Mouse (Mus musculus) right cerebral cortex, adult 18-20 months (tissue): ENCODE measurements around the gene Hrc.

ENCODE experiments used
- DNase-seq: peaks from one replicate; pipeline ENCODE4 v3.0.0; 2022; ENCODE audit warnings: mixed read lengths

Gene Hrc

GRCm38 (mm10) chr7:45367020-45367880, 32.2 kb downstream of the Hrc start:
- peak; percentile 98 for DNase-seq

- DNase-seq = peak; percentile 38
These were observed 33.1 kb downstream of the Hrc start for GRCm38 (mm10) chr7:45368178-45368577.

- DNase-seq = no peak
These were observed 34.1 kb downstream of the Hrc start for GRCm38 (mm10) chr7:45369022-45369745.

- DNase-seq = no peak
These were observed 34.9 kb downstream of the Hrc start for GRCm38 (mm10) chr7:45369836-45370474.

- peak; percentile 95 for DNase-seq
These were observed 35.6 kb downstream of the Hrc start, which contains the start of gene Lin7b for GRCm38 (mm10) chr7:45370475-45371311. Gene Lin7b (minus strand): TSS chr7:45370583.

- no peak for DNase-seq
These were observed 37.3 kb downstream of the Hrc start for GRCm38 (mm10) chr7:45372371-45372770.

GRCm38 (mm10) chr7:45374620-45375019, 39.5 kb downstream of the Hrc start:
- DNase-seq = no peak

- no peak for DNase-seq
These were observed 41.0 kb downstream of the Hrc start for GRCm38 (mm10) chr7:45376057-45376456.

- DNase-seq = no peak
These were observed 51.0 kb downstream of the Hrc start for GRCm38 (mm10) chr7:45386077-45386476.
